ENCODE assay signal across 9 mouse cellular contexts in genomic region chr19:55593729-55594444, GRCm38 (mm10).
DNase-seq lines count a peak whose midpoint lies in the region; ATAC-seq and TF ChIP-seq lines count a peak whose summit lies in the region.
"Had no signal": no experiment of that assay in that cellular context is flagged by ENCODE, and none has a peak within 500 bp of the region (broad histone marks: within the 10 kb centered on the region; RNA-seq: fewer than 3 reads in every experiment).

No protein-coding gene starts in this region.

- TF ChIP-seq CTCF in forebrain, postnatal 0 days (IDR thresholded peaks at IDR 0.05; ENCODE audit: low read depth), result no peak

- no peaks in the 10 kb centered on the region for H3K9me3 ChIP-seq in neural tube, embryonic 11.5 days (ENCODE audit: control insufficient read depth, low read length)
- H3K9me3 ChIP-seq in forebrain, postnatal 0 days (ENCODE audit: low read length), result no peaks in the 10 kb centered on the region
- no peaks in the 10 kb centered on the region for H3K9me3 ChIP-seq in limb, embryonic 10.5 days (replicated peaks)
- H3K9me3 ChIP-seq in stomach, embryonic 14.5 days (ENCODE audit: control insufficient read depth, low read depth, low read length), result no peaks in the 10 kb centered on the region

- H3K36me3 ChIP-seq in neural tube, embryonic 11.5 days (ENCODE audit: control insufficient read depth, insufficient read depth, low read length), result no peaks in the 10 kb centered on the region
- no peaks in the 10 kb centered on the region for H3K36me3 ChIP-seq in forebrain, postnatal 0 days (ENCODE audit: insufficient read depth)
- H3K36me3 ChIP-seq in limb, embryonic 10.5 days, result no peaks in the 10 kb centered on the region
- H3K36me3 ChIP-seq in stomach, embryonic 14.5 days (ENCODE audit: control insufficient read depth, insufficient read depth, low read length), result no peaks in the 10 kb centered on the region

- 80% methylated on average over 16 of the region's 16 CpGs for WGBS in neural tube, embryonic 11.5 days
- WGBS in forebrain, postnatal 0 days, result 76% methylated on average over 16 of the region's 16 CpGs
- 90% methylated on average over 16 of the region's 16 CpGs for whole genome bisulfite sequencing in limb, embryonic 10.5 days
- 62% methylated on average over 16 of the region's 16 CpGs for WGBS in stomach, embryonic 14.5 days

- H3K27ac ChIP-seq in neural tube, embryonic 11.5 days (ENCODE audit: low read depth, low read length), result no peak overlapping the region
- H3K27ac ChIP-seq in forebrain, postnatal 0 days (ENCODE audit: low read depth, low read length), result no peak overlapping the region
- peak overlapping the region; percentile 85 for H3K27ac ChIP-seq in limb, embryonic 10.5 days
- peak overlapping the region; percentile 77; the same call in 1 of the 2 replicates for H3K27ac ChIP-seq in stomach, embryonic 14.5 days (ENCODE audit: low read length)
- H3K27ac ChIP-seq: liver, embryonic 14.5 days had no signal

- no peak overlapping the region for H3K9ac ChIP-seq in neural tube, embryonic 11.5 days (ENCODE audit: low read length)
- H3K9ac ChIP-seq in forebrain, postnatal 0 days, result no peak overlapping the region
- no peak overlapping the region for H3K9ac ChIP-seq in stomach, embryonic 14.5 days (replicated peaks; ENCODE audit: low read depth, low read length)
- H3K9ac ChIP-seq: liver, embryonic 14.5 days had no signal

- peaks cover 23% of the 10 kb centered on the region for H3K4me1 ChIP-seq in neural tube, embryonic 11.5 days (ENCODE audit: control insufficient read depth, insufficient read depth, low read length)
- no peaks in the 10 kb centered on the region for H3K4me1 ChIP-seq in forebrain, postnatal 0 days (ENCODE audit: insufficient read depth)
- peaks cover 88% of the 10 kb centered on the region for H3K4me1 ChIP-seq in limb, embryonic 10.5 days
- H3K4me1 ChIP-seq in stomach, embryonic 14.5 days (ENCODE audit: control insufficient read depth, insufficient read depth, low read length), result peaks cover 28% of the 10 kb centered on the region

- H3K27me3 ChIP-seq in neural tube, embryonic 11.5 days (ENCODE audit: control insufficient read depth, insufficient read depth, low read length), result no peaks in the 10 kb centered on the region
- no peaks in the 10 kb centered on the region for H3K27me3 ChIP-seq in forebrain, postnatal 0 days (ENCODE audit: insufficient read depth, low read length)
- H3K27me3 ChIP-seq in limb, embryonic 10.5 days (ENCODE audit: low read depth, poor library complexity, severe bottlenecking), result no peaks in the 10 kb centered on the region
- no peaks in the 10 kb centered on the region for H3K27me3 ChIP-seq in stomach, embryonic 14.5 days (ENCODE audit: control insufficient read depth, insufficient read depth, low read length)

- ATAC-seq in neural tube, embryonic 11.5 days (ENCODE audit: insufficient read depth, low FRiP score, low TSS enrichment), result peak; percentile 51; the same call in 1 of the 2 replicates
- ATAC-seq in forebrain, postnatal 0 days, result peak; percentile 19; the same call in 1 of the 2 replicates
- no peak for ATAC-seq in stomach, embryonic 14.5 days (ENCODE audit: insufficient number of reproducible peaks, insufficient read depth, low FRiP score, low read depth)

- no peak overlapping the region for H3K4me2 ChIP-seq in neural tube, embryonic 11.5 days (ENCODE audit: low read depth)
- peak overlapping the region; percentile 39 for H3K4me2 ChIP-seq in forebrain, postnatal 0 days (ENCODE audit: low read depth)
- H3K4me2 ChIP-seq in stomach, embryonic 14.5 days (replicated peaks; ENCODE audit: low read depth, low read length), result peak overlapping the region; percentile 27; the same call in 1 of the 2 replicates

- no peak overlapping the region for H3K4me3 ChIP-seq in neural tube, embryonic 11.5 days (ENCODE audit: low read depth, low read length)
- H3K4me3 ChIP-seq in forebrain, postnatal 0 days (ENCODE audit: low read depth, low read length), result no peak overlapping the region
- H3K4me3 ChIP-seq in limb, embryonic 10.5 days, result no peak overlapping the region
- no peak overlapping the region for H3K4me3 ChIP-seq in stomach, embryonic 14.5 days (ENCODE audit: low read depth, low read length)

- DNase-seq in neural tube, embryonic 11.5 days (ENCODE audit: low spot score), result no peak
- DNase-seq in neural tube, embryonic 10.5 days (ENCODE audit: extremely low spot score, low spot score), result no peak
- no peak for DNase-seq in forebrain, postnatal 0 days
- no peak for DNase-seq in limb, embryonic 10.5 days (ENCODE audit: low spot score)
- DNase-seq in natural killer cell, adult 2 months (ENCODE audit: low spot score in 2 of 2), result no peak
- DNase-seq in gastrocnemius, adult 8-10 months (ENCODE audit: low spot score in 2 of 2), result no peak
- DNase-seq in cerebellum, adult 9-10 months, result no peak

Comparison
In these comparisons a context has a peak if more than half of its experiments do, and no peak if none do; other contexts are left out.
1. H3K27ac ChIP-seq: peak in limb, embryonic 10.5 days (single experiment) and stomach, embryonic 14.5 days (single experiment); none in neural tube, embryonic 11.5 days (single experiment) and forebrain, postnatal 0 days (single experiment).